Mouse (Mus musculus): ENCODE results near the gene Abcc10.

- no peak for TF ChIP-seq CTCF (IDR thresholded peaks at IDR 0.05)
- TF ChIP-seq EP300 (IDR thresholded peaks at IDR 0.05) = no peak
Measured at GRCm38 (mm10) chr17:46275034-46275433, 53.1 kb downstream of the Abcc10 start.

Measured in lung, postnatal 0 days (tissue).